9 mouse cellular contexts compared by ENCODE assay signal in genomic region chr3:126834641-126835167, GRCm38 (mm10).
"Had no signal": no experiment of that assay in that cellular context is flagged by ENCODE, and none has a peak within 500 bp of the region (broad histone marks: within the 10 kb centered on the region; RNA-seq: fewer than 3 reads in every experiment).

No protein-coding gene starts in this region.

- DNase-seq: kidney, adult 8-10 months; kidney, postnatal 4 days; left cerebral cortex, postnatal 4 days; lung, adult 2 months; lung, postnatal 36 days; thymus, postnatal 14 days had no signal

- ATAC-seq: intestine, postnatal 0 days; lung, postnatal 0 days; midbrain, embryonic 16.5 days had no signal
